Mouse (Mus musculus) heart, embryonic 12.5 days (tissue): Measurements from ENCODE around the gene Blvra. TPM values are rescaled to one million over a fixed set of nuclear protein-coding genes. Genes with fewer than 3 reads are reported as not detected.
A peak's percentile ranks its signal among the peaks of the same experiment; 100 is the strongest.

Experiments
- ATAC-seq: fragments of 200-750 bp; cut with Nextera tagmentation; 2 replicates; pipeline ENCODE4 v1.8.0; 2017; ENCODE audit warnings: moderate TSS enrichment, moderate library complexity; ENCODE audit not compliant: insufficient number of reproducible peaks, low FRiP score
- H3K27ac ChIP-seq: fragments of 300-500 bp; sonication (generic); 2 replicates; pipeline ENCODE4 v1.5.1; 2016; ENCODE audit warnings: mild to moderate bottlenecking, moderate library complexity; ENCODE audit not compliant: poor library complexity, severe bottlenecking
- H3K27me3 ChIP-seq: fragments of 300-500 bp; sonication (generic); replicated peaks from 2 replicates; pipeline ENCODE4 v1.6.1; 2016; ENCODE audit warnings: mild to moderate bottlenecking, moderate library complexity
- H3K36me3 ChIP-seq: fragments of 300-500 bp; sonication (generic); 2 replicates; pipeline ENCODE4 v1.6.1; 2016; ENCODE audit warnings: mild to moderate bottlenecking, moderate library complexity
- H3K4me1 ChIP-seq: fragments of 300-500 bp; sonication (generic); replicated peaks from 2 replicates; pipeline ENCODE4 v1.6.1; 2016; ENCODE audit warnings: mild to moderate bottlenecking
- H3K4me2 ChIP-seq: fragments of 300-500 bp; sonication (generic); 2 replicates; pipeline ENCODE4 v1.6.1; 2016; ENCODE audit warnings: mild to moderate bottlenecking, moderate library complexity
- H3K4me3 ChIP-seq: fragments of 300-500 bp; sonication (generic); 2 replicates; pipeline ENCODE4 v1.5.1; 2016; ENCODE audit warnings: mild to moderate bottlenecking
- H3K9ac ChIP-seq: fragments of 300-500 bp; sonication (generic); 2 replicates; pipeline ENCODE4 v1.6.1; 2016; ENCODE audit warnings: mild to moderate bottlenecking, moderate library complexity
- H3K9me3 ChIP-seq: fragments of 300-500 bp; sonication (generic); replicated peaks from 2 replicates; pipeline ENCODE4 v1.6.1; 2016; ENCODE audit warnings: mild to moderate bottlenecking, moderate library complexity
- WGBS: fragments of 180-500 bp; shearing (Covaris S2); methylation state at CpG from one replicate; pipeline ENCODE4 v1.1.7; 2016; 5-methylcytosine and 5-hydroxymethylcytosine counted together
- polyA plus RNA-seq: library from polyadenylated mRNA; unstranded; fragments of >200 nt; fragmentation: Nextera tagmentation; extraction: Ambion mirVana; gene quantifications from 2 replicates; pipeline ENCODE4 v1.2.1, GENCODE M21; 2016

Blvra gene
- polyA plus RNA-seq, 1 experiment from 2014 or later: 39.2 TPM

DNA sequence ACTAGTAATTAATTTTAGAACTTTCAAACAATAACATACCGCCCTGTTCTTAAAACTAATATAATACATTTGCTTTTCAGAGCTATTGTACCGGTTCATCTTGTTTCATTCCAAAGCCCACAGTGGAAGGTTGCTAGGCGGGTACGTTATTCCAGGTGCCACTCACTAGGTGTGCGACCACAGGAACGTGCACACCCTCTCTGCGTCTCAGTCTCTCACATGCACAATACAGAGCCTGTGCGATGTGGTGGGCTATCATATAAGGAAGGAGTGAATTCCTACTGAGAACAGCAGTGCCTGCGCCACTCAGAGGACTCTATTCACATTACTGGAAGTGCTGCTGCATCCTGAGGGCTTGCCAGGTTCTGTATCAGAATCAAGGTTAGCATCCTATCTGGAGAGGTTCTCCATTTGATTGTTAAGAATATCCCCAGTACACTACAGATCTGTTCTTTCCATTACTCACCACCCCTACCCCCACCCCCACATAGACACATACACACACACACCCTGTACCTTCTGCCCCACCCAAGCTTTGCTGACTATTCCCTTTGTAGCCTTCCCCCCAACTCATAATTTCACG, 67.5 kb downstream of the Blvra start:
- no peak for ATAC-seq
- Histone ChIP-seq H3K27me3 (peaks cover 14% of the 10 kb centered on the region; the same call in 1 of the 2 replicates), H3K27ac (no peak overlapping the region), H3K4me1 (peaks cover 32% of the 10 kb centered on the region), H3K9me3 (peaks cover 3% of the 10 kb centered on the region), H3K9ac (no peak overlapping the region), H3K4me3 (no peak overlapping the region), H3K4me2 (no peak overlapping the region), H3K36me3 (peaks cover 22% of the 10 kb centered on the region)
- WGBS: 81% methylated on average over 10 of the region's 10 CpGs

DNA sequence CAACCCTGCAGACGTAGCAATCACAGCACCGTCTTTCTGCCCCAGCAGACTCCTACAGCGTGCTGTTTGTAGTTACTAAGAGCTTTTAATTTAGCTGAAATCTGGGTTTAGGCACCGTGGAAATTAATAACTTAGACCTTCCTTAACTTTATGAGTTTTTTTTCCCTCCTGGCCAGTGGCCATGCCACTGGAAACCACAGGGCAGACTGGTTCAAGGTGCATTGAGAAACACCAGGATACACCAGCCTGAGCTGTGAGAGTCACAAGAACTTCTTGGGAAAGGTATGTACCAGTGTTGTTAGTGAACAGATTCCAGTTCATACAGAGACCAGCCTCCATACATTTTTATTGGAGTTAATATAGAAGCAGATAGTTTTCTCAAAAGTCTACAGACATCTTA, 68.0 kb downstream of the Blvra start:
- WGBS: 87% methylated on average over 4 of the region's 4 CpGs
- no peak overlapping the region for H3K4me3 ChIP-seq
- peaks cover 32% of the 10 kb centered on the region for H3K4me1 ChIP-seq
- no peak overlapping the region for H3K9ac ChIP-seq
- no peak overlapping the region for H3K27ac ChIP-seq
- H3K36me3 ChIP-seq: peaks cover 22% of the 10 kb centered on the region
- H3K9me3 ChIP-seq: peaks cover 3% of the 10 kb centered on the region
- H3K4me2 ChIP-seq: no peak overlapping the region
- ATAC-seq: no peak
- H3K27me3 ChIP-seq: peaks cover 14% of the 10 kb centered on the region; the same call in 1 of the 2 replicates

DNA sequence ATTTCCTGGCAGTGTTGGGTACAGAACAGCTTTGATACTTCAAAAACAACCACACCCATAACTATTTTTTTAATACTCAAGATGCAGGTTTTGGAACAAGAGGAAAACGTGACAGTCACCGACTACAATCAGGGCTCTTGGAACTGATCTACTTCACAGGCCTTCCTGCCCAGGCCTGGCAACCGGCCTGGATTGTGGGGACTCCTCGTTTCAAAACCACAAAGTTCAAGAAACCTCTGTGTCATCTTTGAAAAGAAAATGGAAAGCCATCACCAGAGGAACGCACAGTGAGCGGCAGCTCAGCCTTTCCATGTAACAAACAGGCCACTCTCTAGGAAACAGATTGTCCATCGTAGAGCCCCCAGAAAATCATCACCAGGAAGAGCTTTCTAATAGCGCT, 68.6 kb downstream of the Blvra start:
- no peak overlapping the region for H3K9ac ChIP-seq
- peaks cover 22% of the 10 kb centered on the region for H3K36me3 ChIP-seq
- H3K27me3 ChIP-seq: peaks cover 14% of the 10 kb centered on the region; the same call in 1 of the 2 replicates
- 88% methylated on average over 8 of the region's 8 CpGs for WGBS
- no peak for ATAC-seq
- no peak overlapping the region for H3K4me3 ChIP-seq
- H3K4me2 ChIP-seq: no peak overlapping the region
- no peak overlapping the region for H3K27ac ChIP-seq
- peaks cover 3% of the 10 kb centered on the region for H3K9me3 ChIP-seq
- H3K4me1 ChIP-seq: peaks cover 32% of the 10 kb centered on the region

DNA sequence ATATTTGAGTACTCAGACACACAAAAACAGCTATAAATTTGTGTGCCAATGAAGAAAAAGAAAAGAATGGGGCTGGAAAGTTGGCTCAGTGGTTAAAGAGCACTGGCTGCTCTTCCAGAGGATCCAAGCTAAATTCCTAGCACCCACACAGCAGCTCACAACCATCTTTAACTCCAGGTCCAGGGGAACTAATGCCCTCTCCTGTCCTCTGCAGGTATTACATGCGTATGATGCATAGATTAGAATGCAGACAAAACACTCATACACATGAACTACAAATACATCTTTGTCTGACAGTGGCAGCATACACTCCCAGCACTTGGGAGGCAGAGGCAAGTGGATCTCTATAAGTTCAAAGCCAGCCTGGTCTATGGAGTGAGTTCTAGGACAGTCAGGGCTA, 69.1 kb downstream of the Blvra start:
- H3K9ac ChIP-seq: no peak overlapping the region
- peaks cover 3% of the 10 kb centered on the region for H3K9me3 ChIP-seq
- H3K27ac ChIP-seq: no peak overlapping the region
- peaks cover 14% of the 10 kb centered on the region; the same call in 1 of the 2 replicates for H3K27me3 ChIP-seq
- 98% methylated on average over 1 of the region's 1 CpGs for WGBS
- peaks cover 22% of the 10 kb centered on the region for H3K36me3 ChIP-seq
- ATAC-seq: no peak
- no peak overlapping the region for H3K4me3 ChIP-seq
- H3K4me1 ChIP-seq: peaks cover 32% of the 10 kb centered on the region
- H3K4me2 ChIP-seq: no peak overlapping the region

DNA sequence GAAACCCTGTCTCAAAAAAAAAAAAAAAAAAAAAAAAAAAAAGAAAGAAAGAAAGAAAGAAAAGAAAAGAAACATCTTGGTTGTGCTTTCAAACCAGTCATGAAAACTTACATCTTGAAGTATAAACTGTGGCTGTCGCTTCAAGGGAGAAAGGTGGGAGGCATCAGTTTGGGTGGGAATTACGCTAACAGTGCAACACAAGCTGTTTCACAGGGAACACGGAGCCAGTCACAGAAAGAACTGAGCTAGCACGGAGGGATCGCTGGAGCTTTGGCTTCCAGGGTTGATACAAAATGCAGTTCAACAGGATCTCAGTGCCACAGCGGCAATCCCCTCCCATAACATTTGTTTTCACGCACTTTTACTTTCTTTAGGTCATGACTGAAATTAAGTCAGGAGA, 69.5 kb downstream of the Blvra start:
- H3K4me1 ChIP-seq: peaks cover 32% of the 10 kb centered on the region
- no peak for ATAC-seq
- no peak overlapping the region for H3K9ac ChIP-seq
- WGBS: 92% methylated on average over 7 of the region's 7 CpGs
- no peak overlapping the region for H3K4me3 ChIP-seq
- no peak overlapping the region for H3K4me2 ChIP-seq
- H3K27ac ChIP-seq: no peak overlapping the region
- peaks cover 3% of the 10 kb centered on the region for H3K9me3 ChIP-seq
- peaks cover 14% of the 10 kb centered on the region; the same call in 1 of the 2 replicates for H3K27me3 ChIP-seq
- H3K36me3 ChIP-seq: peaks cover 22% of the 10 kb centered on the region

DNA sequence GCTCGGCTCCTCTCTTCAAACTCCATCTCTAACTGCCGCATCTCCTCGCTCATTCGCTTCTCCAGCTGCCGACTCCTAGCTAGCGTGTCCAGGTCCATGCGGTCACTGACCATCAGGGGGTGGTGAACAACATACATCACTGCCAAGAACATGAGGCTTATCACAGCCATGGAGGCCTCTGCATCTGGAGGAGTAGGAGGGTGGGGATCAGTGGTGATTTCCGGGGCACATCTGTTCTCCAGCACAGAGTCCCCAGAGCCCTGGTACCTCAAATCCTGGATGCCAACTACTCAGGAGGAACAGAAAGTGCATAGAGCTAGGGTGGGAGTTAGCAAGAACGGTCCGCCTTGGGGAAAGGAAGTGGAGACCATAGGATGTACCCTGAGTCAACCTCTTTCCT, 71.6 kb downstream of the Blvra start:
- Histone ChIP-seq H3K4me2 (peak overlapping the region; percentile 85), H3K36me3 (peaks cover 22% of the 10 kb centered on the region), H3K4me1 (peaks cover 22% of the 10 kb centered on the region), H3K4me3 (peak overlapping the region; percentile 65; the same call in 1 of the 2 replicates), H3K9ac (peak overlapping the region; percentile 73; the same call in 1 of the 2 replicates), H3K9me3 (peaks cover 3% of the 10 kb centered on the region), H3K27me3 (peaks cover 14% of the 10 kb centered on the region; the same call in 1 of the 2 replicates), H3K27ac (no peak overlapping the region)
- 73% methylated on average over 10 of the region's 10 CpGs for WGBS
- no peak for ATAC-seq

DNA sequence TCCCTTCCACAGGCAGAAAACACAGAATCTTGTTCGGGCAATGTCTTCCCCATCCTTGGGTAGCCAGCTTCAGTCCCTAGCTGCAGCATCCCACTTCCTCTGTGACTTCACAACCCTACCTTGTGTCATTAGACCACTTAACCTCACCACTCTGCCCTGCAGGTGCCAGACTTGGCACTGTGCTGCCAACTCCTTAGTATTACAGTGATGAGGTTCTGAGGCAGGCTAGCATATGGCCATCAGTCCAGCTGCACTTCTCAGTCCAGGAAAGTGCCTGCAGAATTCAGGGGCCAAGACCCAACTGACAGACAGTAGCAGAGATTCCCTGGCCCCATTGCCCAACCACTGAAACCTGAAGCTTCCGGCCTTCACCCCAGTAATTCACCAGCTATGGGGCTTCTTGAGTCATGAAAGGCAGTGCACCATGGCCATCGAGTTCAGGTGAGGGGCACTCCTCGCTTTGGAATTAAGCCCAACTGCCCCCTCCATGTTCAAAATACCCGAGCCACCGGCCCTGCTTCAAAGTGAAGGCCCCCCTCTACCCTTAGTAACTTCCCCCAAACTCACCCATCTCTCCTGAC, 72.2 kb downstream of the Blvra start:
- no peak for ATAC-seq
- peaks cover 17% of the 10 kb centered on the region for H3K4me1 ChIP-seq
- H3K9ac ChIP-seq: peak overlapping the region; percentile 73
- H3K9me3 ChIP-seq: peaks cover 3% of the 10 kb centered on the region
- H3K4me2 ChIP-seq: peak overlapping the region; percentile 85
- 14% methylated on average over 6 of the region's 6 CpGs for WGBS
- H3K27me3 ChIP-seq: peaks cover 14% of the 10 kb centered on the region; the same call in 1 of the 2 replicates
- H3K27ac ChIP-seq: no peak overlapping the region
- peaks cover 22% of the 10 kb centered on the region for H3K36me3 ChIP-seq
- H3K4me3 ChIP-seq: peak overlapping the region; percentile 65

DNA sequence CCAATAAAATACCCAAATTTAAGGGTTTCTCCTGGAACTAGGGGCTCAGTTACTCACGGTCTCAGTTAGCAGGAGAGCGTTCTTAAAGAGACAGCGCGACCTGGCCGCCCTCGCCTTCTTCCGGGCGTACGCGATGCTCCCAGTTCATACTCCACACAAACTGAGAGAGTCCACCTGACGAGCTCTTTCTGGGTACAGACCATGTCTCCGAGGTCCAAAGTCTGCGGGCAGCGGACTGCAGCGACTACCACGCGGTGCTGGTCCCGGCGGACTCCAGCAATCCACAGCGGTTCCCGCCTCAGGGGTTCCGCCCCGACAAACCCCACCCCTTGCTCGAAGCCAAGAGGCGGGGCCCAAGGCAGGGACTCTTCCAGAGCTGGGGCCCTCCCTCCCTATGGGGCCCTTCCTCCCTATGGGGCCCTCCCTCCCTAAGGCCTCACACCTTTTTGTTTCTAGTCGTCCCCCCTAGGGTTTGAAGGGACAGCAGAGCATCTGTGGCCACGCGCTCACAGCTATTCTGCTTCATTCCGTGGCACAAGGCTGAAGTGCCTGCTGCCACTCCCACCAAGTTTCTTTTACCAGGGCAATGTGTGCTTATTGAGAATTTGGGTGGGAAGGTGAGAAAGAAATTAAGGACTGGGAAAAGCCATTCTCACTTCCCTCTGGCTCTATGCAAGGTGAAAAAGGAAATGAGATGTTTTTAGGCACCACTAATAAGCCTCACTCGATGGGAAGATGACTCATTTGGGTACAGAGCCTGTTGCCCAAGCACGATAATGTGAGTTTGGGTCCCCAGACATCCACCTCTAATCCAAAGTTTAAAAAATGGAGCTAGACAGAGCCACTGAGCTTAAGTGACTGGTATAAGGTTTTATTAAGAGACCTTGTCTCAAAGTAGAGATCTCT, 72.9 kb downstream of the Blvra start, which contains the start of gene Itpripl1:
Gene Itpripl1 (minus strand): TSS at position 285 of the 906 bp plus-strand sequence.
- no peak within 1 kb of the TSS for H3K27ac ChIP-seq

DNA sequence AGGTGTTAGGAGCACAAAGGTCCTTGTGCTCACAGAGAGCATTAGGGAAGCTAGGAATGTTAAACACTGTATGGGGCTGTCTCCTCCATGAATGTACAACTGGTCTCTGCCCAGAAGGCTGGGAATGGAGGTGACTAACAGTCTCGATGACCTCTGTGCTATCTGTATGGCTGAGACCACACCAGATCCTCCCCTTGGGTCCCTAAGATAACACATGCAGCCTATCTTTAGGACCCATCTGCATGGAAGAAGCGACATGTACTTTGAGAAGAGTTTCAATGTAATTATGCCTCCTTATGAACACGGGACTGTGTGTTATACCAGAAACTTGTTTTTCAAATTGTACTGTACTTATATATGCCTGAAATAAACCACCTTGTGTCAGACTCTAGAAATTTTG, 75.2 kb downstream of the Blvra start:
- WGBS: 72% methylated on average over 3 of the region's 3 CpGs
- no peak for ATAC-seq
- Histone ChIP-seq H3K27ac (no peak overlapping the region), H3K9ac (no peak overlapping the region), H3K9me3 (peaks cover 2% of the 10 kb centered on the region; the same call in 1 of the 2 replicates), H3K36me3 (peaks cover 9% of the 10 kb centered on the region), H3K27me3 (peaks cover 13% of the 10 kb centered on the region; the same call in 1 of the 2 replicates), H3K4me3 (no peak overlapping the region), H3K4me1 (peaks cover 13% of the 10 kb centered on the region), H3K4me2 (no peak overlapping the region)

More for the DNA sequence above, 72.9 kb downstream of the Blvra start, which contains the start of gene Itpripl1:
- Histone ChIP-seq H3K4me3 (peak within 1 kb of the TSS; percentile 65), H3K36me3 (peaks cover 22% of the 10 kb centered on the region), H3K27me3 (peaks cover 14% of the 10 kb centered on the region; the same call in 1 of the 2 replicates), H3K4me1 (peaks cover 13% of the 10 kb centered on the region), H3K4me2 (peak within 1 kb of the TSS; percentile 85), H3K9ac (peak within 1 kb of the TSS; percentile 73), H3K9me3 (peaks cover 3% of the 10 kb centered on the region)
- WGBS: 3% methylated on average over 31 of the region's 31 CpGs
- ATAC-seq: peak; percentile 95
